ENCODE assay signal across 12 mouse cellular contexts in genomic region chr10:128715559-128716537, GRCm38 (mm10). TPM values are rescaled to one million over a fixed set of nuclear protein-coding genes. Genes with fewer than 3 reads are reported as not detected.
DNase-seq lines count a peak whose midpoint lies in the region; ATAC-seq lines count a peak whose summit lies in the region.
"Had no signal": no experiment of that assay in that cellular context is flagged by ENCODE, and none has a peak within 500 bp of the region (broad histone marks: within the 10 kb centered on the region; RNA-seq: fewer than 3 reads in every experiment).

No protein-coding gene starts in this region.

- WGBS in heart, embryonic 15.5 days = 79% methylated on average over 19 of the region's 19 CpGs
- 87% methylated on average over 19 of the region's 19 CpGs for WGBS in forebrain, embryonic 14.5 days

- H3K4me1 ChIP-seq in heart, embryonic 15.5 days (replicated peaks) = no peaks in the 10 kb centered on the region
- no peaks in the 10 kb centered on the region for H3K4me1 ChIP-seq in forebrain, embryonic 14.5 days (ENCODE audit: control insufficient read depth, insufficient read depth, low read length)

- H3K9ac ChIP-seq in heart, embryonic 15.5 days = no peak overlapping the region
- no peak overlapping the region for H3K9ac ChIP-seq in forebrain, embryonic 14.5 days (ENCODE audit: low read length)

- H3K9me3 ChIP-seq in heart, embryonic 15.5 days (replicated peaks) = no peaks in the 10 kb centered on the region
- no peaks in the 10 kb centered on the region for H3K9me3 ChIP-seq in forebrain, embryonic 14.5 days (replicated peaks; ENCODE audit: control insufficient read depth, low read length)

- no peaks in the 10 kb centered on the region for H3K36me3 ChIP-seq in heart, embryonic 15.5 days
- H3K36me3 ChIP-seq in forebrain, embryonic 14.5 days (ENCODE audit: control insufficient read depth, insufficient read depth, low read length) = no peaks in the 10 kb centered on the region

- H3K4me3 ChIP-seq in heart, embryonic 15.5 days = no peak overlapping the region
- H3K4me3 ChIP-seq in forebrain, embryonic 14.5 days (ENCODE audit: low read depth, low read length) = no peak overlapping the region
- H3K4me3 ChIP-seq: myocyte had no signal

- 0 out of 2 replicates have a peak, but pooled peaks have one; percentile 47 for ATAC-seq in heart, embryonic 15.5 days (replicated peaks; ENCODE audit: insufficient number of reproducible peaks, insufficient read depth, low FRiP score, low read depth)
- ATAC-seq in granulocyte monocyte progenitor cell, adult 5-6 weeks (replicated peaks; ENCODE audit: poor library complexity, severe bottlenecking) = peak; percentile 96
- peak; percentile 92 for ATAC-seq in megakaryocyte progenitor cell, adult 5-6 weeks (replicated peaks; ENCODE audit: poor library complexity)
- ATAC-seq in forebrain, embryonic 14.5 days = no peak

- no peak overlapping the region for H3K27ac ChIP-seq in heart, embryonic 15.5 days
- no peak overlapping the region for H3K27ac ChIP-seq in forebrain, embryonic 14.5 days (ENCODE audit: low read depth, low read length)

- no peaks in the 10 kb centered on the region for H3K27me3 ChIP-seq in heart, embryonic 15.5 days
- H3K27me3 ChIP-seq in forebrain, embryonic 14.5 days (replicated peaks; ENCODE audit: control insufficient read depth, insufficient read depth, low read length) = no peaks in the 10 kb centered on the region

- no peak overlapping the region for H3K4me2 ChIP-seq in heart, embryonic 15.5 days
- no peak overlapping the region for H3K4me2 ChIP-seq in forebrain, embryonic 14.5 days (ENCODE audit: low read length)

- DNase-seq in heart, adult 18-20 months = no peak
- peak; percentile 71 to 72 for DNase-seq in thymus, postnatal 10 days (ENCODE audit: low spot score in 2 of 2)
- DNase-seq in retina, embryonic 14.5 days (ENCODE audit: low spot score) = no peak
- DNase-seq in forebrain, embryonic 14.5 days (ENCODE audit: low spot score) = no peak
- no peak for DNase-seq in heart, postnatal 25 days (ENCODE audit: low spot score)
- DNase-seq: adrenal gland, adult 8-10 months; cerebellum, adult 9-10 months; right cerebral cortex, postnatal 4 days had no signal

- intact Hi-C loops in heart, postnatal 25 days (cut with DNase I) = no loop called here

RNA-seq across cellular contexts. Expression of gene Cdk2, which starts 11.0 kb away (rescaled TPM):
- polyA plus RNA-seq in heart, embryonic 15.5 days (2015; fragmentation: Nextera tagmentation; extraction: Ambion mirVana) = 85.9 and 90.4 TPM in 2 replicates
- 1 to 10 TPM; 8.2 to 9.1 TPM for total RNA-seq in heart, adult 18-20 months (2021)
- 101 and 134 TPM in 2 replicates for total RNA-seq in granulocyte monocyte progenitor cell, adult 5-6 weeks (2014; fragmentation: Nextera tagmentation)
- 60.3 and 73.1 TPM in 2 replicates for total RNA-seq in granulocyte monocyte progenitor cell, adult 5-6 weeks (2017)
- total RNA-seq in megakaryocyte progenitor cell, adult 5-6 weeks (2015) = 83.1 and 98.3 TPM in 2 replicates
- total RNA-seq in megakaryocyte progenitor cell, adult 5-6 weeks (2017) = 65.8 and 68.0 TPM in 2 replicates
- polyA plus RNA-seq in forebrain, embryonic 14.5 days (2014; fragmentation: Nextera tagmentation; extraction: Ambion mirVana) = 41.0 and 43.8 TPM in 2 replicates
- 10 to 100 TPM; 12.7 to 15.7 TPM for total RNA-seq in heart, postnatal 25 days (2021)

RNA-seq across cellular contexts. Expression of gene Pmel, which starts 11.9 kb away (rescaled TPM):
- polyA plus RNA-seq in heart, embryonic 15.5 days (2015; fragmentation: Nextera tagmentation; extraction: Ambion mirVana) = 2.5 and 2.7 TPM in 2 replicates
- 1 to 10 TPM in 1 of 2 experiments, under 1 TPM in 1; 0.65 to 1.1 TPM for total RNA-seq in heart, adult 18-20 months (2021)
- 0.28 and 2.6 TPM in 2 replicates for total RNA-seq in granulocyte monocyte progenitor cell, adult 5-6 weeks (2014; fragmentation: Nextera tagmentation)
- total RNA-seq in granulocyte monocyte progenitor cell, adult 5-6 weeks (2017) = 0.52 and 1.6 TPM in 2 replicates
- 0.12 and 0.68 TPM in 2 replicates for total RNA-seq in megakaryocyte progenitor cell, adult 5-6 weeks (2015)
- total RNA-seq in megakaryocyte progenitor cell, adult 5-6 weeks (2017) = 0.96 TPM in 1 of 2 replicates, not detected in the other
- polyA plus RNA-seq in forebrain, embryonic 14.5 days (2014; fragmentation: Nextera tagmentation; extraction: Ambion mirVana) = 0.27 and 0.83 TPM in 2 replicates
- under 1 TPM; 0.49 to 0.89 TPM for total RNA-seq in heart, postnatal 25 days (2021)

RNA-seq across cellular contexts. Expression of gene Rab5b, which starts 19.8 kb away (rescaled TPM):
- 61.0 and 67.8 TPM in 2 replicates for polyA plus RNA-seq in heart, embryonic 15.5 days (2015; fragmentation: Nextera tagmentation; extraction: Ambion mirVana)
- 10 to 100 TPM; 76.5 to 84.4 TPM for total RNA-seq in heart, adult 18-20 months (2021)
- total RNA-seq in granulocyte monocyte progenitor cell, adult 5-6 weeks (2014; fragmentation: Nextera tagmentation) = 43.7 and 43.8 TPM in 2 replicates
- total RNA-seq in granulocyte monocyte progenitor cell, adult 5-6 weeks (2017) = 45.7 and 58.0 TPM in 2 replicates
- 33.1 and 40.2 TPM in 2 replicates for total RNA-seq in megakaryocyte progenitor cell, adult 5-6 weeks (2015)
- 47.9 and 50.6 TPM in 2 replicates for total RNA-seq in megakaryocyte progenitor cell, adult 5-6 weeks (2017)
- 89.4 and 98.8 TPM in 2 replicates for polyA plus RNA-seq in forebrain, embryonic 14.5 days (2014; fragmentation: Nextera tagmentation; extraction: Ambion mirVana)
- 10 to 100 TPM; 68.9 to 72.5 TPM for total RNA-seq in heart, postnatal 25 days (2021)

RNA-seq across cellular contexts. Expression of gene Dgka, which starts 28.8 kb away (rescaled TPM):
- polyA plus RNA-seq in heart, embryonic 15.5 days (2015; fragmentation: Nextera tagmentation; extraction: Ambion mirVana) = 5.4 and 10.1 TPM in 2 replicates
- total RNA-seq in heart, adult 18-20 months (2021) = 10 to 100 TPM; 11.5 to 16.1 TPM
- total RNA-seq in granulocyte monocyte progenitor cell, adult 5-6 weeks (2014; fragmentation: Nextera tagmentation) = 13.2 and 15.8 TPM in 2 replicates
- total RNA-seq in granulocyte monocyte progenitor cell, adult 5-6 weeks (2017) = 9.4 and 12.0 TPM in 2 replicates
- 9.6 and 13.0 TPM in 2 replicates for total RNA-seq in megakaryocyte progenitor cell, adult 5-6 weeks (2015)
- total RNA-seq in megakaryocyte progenitor cell, adult 5-6 weeks (2017) = 9.1 and 10.7 TPM in 2 replicates
- polyA plus RNA-seq in forebrain, embryonic 14.5 days (2014; fragmentation: Nextera tagmentation; extraction: Ambion mirVana) = 3.8 and 4.5 TPM in 2 replicates
- 10 to 100 TPM; 11.7 to 11.9 TPM for total RNA-seq in heart, postnatal 25 days (2021)

RNA-seq across cellular contexts. Expression of gene Pym1, which starts 31.8 kb away (rescaled TPM):
- polyA plus RNA-seq in heart, embryonic 15.5 days (2015; fragmentation: Nextera tagmentation; extraction: Ambion mirVana) = 15.4 and 23.2 TPM in 2 replicates
- total RNA-seq in heart, adult 18-20 months (2021) = 10 to 100 TPM in 1 of 2 experiments, 1 to 10 TPM in 1; 10.0 to 10.1 TPM
- total RNA-seq in granulocyte monocyte progenitor cell, adult 5-6 weeks (2014; fragmentation: Nextera tagmentation) = 43.5 and 52.0 TPM in 2 replicates
- total RNA-seq in granulocyte monocyte progenitor cell, adult 5-6 weeks (2017) = 47.6 and 82.5 TPM in 2 replicates
- 36.6 and 37.7 TPM in 2 replicates for total RNA-seq in megakaryocyte progenitor cell, adult 5-6 weeks (2015)
- total RNA-seq in megakaryocyte progenitor cell, adult 5-6 weeks (2017) = 38.9 and 53.4 TPM in 2 replicates
- 48.4 and 55.4 TPM in 2 replicates for polyA plus RNA-seq in forebrain, embryonic 14.5 days (2014; fragmentation: Nextera tagmentation; extraction: Ambion mirVana)
- 1 to 10 TPM; 6.8 to 8.6 TPM for total RNA-seq in heart, postnatal 25 days (2021)

Comparison
In these comparisons a context has a peak if more than half of its experiments do, and no peak if none do; other contexts are left out.
1. DNase-seq: peak in thymus, postnatal 10 days (2 of 2); none in heart, adult 18-20 months (0 of 2), retina, embryonic 14.5 days (single experiment), forebrain, embryonic 14.5 days (single experiment) and heart, postnatal 25 days (single experiment).